Mouse (Mus musculus) lung, postnatal 14 days (tissue): ENCODE measurements around the gene Gigyf1.
A peak's percentile ranks its signal among the peaks of the same experiment; 100 is the strongest.

Experiments
- DNase-seq: peaks from one replicate; pipeline ENCODE4 v3.0.0; 2021

Gigyf1 gene

DNA sequence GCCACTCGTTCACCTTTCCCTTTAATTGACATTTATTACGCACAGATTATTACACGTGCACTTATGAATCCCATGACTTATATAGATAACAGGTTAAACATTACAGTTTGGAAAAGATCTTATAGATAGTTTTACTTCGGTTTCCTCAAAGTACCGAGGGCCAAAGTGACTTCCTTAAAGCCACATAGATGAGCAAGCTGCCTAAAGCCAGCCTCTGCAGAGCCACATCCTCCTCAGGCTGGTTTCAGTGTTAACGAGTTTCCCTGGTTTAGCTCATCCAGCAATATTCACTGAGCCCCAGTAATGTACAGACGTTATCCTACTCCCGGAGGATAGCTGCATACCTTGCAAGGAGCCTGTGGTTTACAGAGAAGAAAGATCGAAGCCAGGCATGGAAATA is 17.0 kb downstream of the Gigyf1 start:
- no peak for DNase-seq

DNA sequence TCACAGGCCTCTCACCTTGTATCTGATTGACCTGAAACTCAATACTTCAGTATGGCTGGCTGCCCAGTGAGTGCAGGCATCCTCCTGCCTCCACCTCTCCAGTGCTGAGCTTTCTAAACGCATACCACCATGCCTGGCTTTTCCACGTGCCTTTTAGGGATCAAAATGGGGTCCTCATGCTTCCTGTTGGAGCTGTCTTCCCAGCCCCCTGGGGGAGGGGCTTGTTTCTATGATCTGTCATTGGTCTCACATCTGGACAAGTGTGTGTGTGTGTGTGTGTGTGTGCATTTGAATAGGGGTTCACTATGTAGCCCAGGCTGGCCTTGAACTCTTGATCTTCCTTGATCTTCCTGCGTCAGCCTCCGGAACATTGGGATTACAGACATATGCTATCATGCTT is 19.1 kb downstream of the Gigyf1 start:
- no peak for DNase-seq

GRCm38 (mm10) chr5:137539291-137539801 is 21.0 kb downstream of the Gigyf1 start:
- no peak for DNase-seq

GRCm38 (mm10) chr5:137540991-137541390 is 22.6 kb downstream of the Gigyf1 start:
- DNase-seq, result no peak

DNA sequence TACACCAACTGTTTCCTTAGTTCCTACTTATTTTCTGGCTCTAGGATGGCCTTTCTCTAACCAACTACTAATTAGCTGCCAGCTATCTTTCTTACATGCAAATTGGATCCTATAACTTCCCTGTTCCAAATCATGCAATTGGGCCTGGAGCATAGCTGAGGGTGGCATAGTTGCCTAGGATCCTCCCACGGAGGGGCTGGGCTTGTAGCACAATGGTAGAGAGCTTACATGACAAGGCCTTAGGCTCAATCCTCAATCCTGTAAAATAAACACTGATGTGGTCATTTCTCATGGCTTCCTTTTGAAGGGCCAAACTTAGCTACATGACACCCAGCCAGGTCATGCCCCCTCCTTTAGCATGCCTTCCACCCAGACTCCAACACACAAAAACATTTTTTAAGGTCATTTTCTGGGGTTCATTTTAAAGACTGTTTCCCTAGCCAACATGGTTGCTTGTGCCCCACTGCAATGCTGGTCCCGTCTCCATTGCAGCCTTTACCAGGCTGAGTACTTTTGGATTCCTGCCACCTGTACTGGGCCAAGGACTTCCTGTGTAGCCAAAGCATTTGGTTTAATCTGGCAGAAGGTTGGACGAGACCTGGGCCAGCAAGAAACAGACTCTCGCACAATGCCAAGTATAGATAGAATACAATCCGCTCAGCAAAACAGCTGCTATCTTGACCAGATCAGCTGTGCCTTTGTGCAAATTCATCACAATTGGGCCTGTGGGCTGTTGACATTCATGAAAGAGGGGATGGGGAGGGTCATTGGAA is 23.6 kb downstream of the Gigyf1 start:
- DNase-seq, result no peak

DNA sequence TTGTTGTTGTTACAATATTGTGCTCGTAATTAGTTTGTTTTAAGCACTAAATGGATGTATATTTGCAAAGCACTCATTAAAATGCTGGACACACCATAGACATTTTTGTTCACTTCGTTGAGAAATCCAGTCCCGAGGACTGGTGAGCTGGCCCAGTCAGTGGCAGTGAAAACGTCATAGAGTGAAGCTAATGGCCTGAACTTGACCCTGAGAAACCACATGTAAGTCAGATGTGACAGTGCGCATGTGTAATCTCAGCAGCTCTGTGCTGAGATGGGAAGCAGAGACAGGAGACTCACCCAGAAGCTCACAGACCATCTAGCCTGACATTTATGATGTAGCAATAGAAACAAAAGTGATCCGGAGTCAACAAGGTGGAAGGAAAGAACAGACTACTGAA is 26.6 kb downstream of the Gigyf1 start:
- no peak for DNase-seq

DNA sequence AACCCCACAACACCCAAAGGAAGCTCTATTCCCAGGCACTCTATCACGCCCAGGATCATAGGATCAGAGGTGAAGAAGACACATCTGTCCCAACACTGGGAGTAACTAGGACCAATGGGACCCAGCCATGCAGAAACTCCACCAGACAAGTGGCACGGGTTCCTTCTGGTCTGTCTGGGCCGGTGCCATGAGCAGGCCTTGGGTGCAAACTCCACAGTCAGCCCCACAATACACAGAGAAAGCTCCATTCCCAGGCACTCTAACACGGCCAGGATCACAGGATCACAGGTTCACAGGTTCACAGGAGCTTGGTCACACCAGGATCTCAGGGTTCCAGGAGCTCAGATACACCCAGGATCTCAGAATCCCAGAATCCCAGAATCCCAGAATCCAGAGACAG is 27.2 kb downstream of the Gigyf1 start:
- DNase-seq, result no peak

GRCm38 (mm10) chr5:137549840-137550239 is 31.5 kb downstream of the Gigyf1 start:
- no peak for DNase-seq

- DNase-seq, result no peak
These were observed 32.8 kb downstream of the Gigyf1 start for GRCm38 (mm10) chr5:137551119-137551518.

DNA sequence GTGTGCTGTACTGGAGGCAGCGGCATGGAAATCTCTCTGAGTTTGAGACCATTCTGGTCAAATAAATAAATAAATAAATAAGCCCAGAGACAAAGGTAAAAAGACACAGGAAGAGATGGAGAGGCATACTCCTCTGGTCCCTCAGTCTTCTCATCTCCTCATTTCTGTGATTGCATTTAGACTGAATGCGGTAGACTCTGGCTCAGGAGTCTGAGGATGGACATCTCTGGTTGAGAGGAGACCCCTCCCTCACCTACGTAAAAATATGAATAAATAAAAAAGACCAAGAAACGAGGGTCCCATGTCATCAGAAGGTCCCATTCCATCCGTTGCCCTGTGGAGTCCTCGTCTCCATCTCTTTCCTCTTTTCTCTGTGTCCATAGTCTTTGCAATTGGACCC is 34.7 kb downstream of the Gigyf1 start:
- no peak for DNase-seq

DNA sequence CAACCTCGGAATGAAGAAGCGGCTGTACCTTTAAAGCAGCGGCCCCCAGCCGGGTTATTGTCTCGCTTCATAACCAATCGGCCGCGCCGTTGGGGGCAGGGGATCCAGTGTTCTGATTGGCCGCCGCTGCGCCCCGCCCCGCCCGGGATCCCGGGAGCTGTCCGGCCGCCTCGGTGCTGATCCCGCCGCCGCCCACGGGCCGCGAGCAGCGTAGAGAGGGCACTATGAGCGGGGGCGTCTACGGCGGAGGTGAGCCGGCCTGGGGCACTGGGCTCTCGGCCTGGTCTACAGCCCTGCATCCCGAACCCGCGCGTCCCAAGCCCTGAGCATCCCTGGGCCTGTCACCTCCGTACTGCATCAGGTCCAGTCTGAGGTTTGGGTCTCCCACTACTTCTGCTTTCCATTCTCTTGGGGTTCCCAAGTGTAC is 35.1 kb downstream of the Gigyf1 start, which contains the start of gene Actl6b:
TSS of gene Actl6b (plus strand) at position 107 of the 427 bp plus-strand sequence.
- DNase-seq, result peak; percentile 71

DNA sequence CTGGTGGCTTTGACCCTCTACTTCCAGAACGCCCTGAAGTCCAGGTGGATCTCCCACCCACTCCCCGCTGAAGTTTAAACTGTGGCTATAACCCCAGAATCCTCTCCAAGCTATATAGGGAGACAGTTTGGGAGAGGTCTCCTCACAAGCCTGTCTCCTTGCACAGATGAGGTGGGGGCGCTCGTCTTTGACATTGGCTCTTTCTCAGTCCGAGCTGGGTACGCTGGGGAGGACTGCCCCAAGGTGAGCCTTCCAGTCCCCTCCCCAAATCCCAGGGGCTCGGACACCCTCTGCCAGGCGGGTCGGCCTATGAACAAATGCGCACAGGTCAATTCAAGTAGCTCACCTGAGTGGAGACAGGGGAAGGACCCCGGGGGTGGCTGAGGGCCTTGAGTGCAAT is 35.5 kb downstream of the Gigyf1 start:
- no peak for DNase-seq

GRCm38 (mm10) chr5:137561556-137561955 is 43.2 kb downstream of the Gigyf1 start:
- no peak for DNase-seq

DNA sequence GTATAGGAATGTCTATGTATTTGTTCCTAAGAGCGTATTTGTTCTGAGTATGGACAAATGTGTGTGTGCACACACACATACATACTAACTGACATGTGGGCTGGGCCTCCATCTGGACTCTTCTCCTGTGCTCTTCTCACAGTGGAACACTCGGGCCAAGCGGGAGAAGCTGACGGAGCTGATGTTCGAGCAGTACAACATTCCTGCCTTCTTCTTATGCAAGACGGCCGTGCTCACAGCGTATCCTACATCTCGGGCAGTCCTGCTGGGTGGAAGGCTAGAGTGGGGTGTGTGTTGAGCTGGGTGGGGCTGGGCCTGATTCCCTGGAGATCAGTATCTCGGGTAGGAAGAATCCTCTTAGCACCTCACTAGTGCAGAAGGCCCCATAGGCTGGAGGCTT is 44.6 kb downstream of the Gigyf1 start:
- DNase-seq, result no peak

GRCm38 (mm10) chr5:137565744-137566143 is 47.4 kb downstream of the Gigyf1 start:
- no peak for DNase-seq

DNA sequence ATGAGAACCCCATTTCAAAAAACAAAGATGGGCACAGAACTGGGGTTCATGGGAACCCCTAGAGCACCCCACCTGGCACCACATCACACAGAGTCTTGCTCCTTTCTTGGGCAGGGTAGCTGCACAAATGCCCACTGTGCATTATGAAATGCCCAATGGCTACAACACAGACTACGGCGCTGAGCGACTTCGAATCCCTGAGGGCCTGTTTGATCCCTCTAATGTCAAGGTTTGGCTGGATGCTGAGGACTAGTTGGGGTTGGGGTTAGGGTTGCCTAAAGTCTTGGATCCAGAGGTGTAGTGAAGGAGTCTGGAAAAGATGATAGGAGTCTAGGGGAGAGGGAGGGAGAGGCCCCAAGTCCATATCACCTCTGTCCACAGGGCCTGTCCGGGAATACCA is 48.1 kb downstream of the Gigyf1 start:
- DNase-seq, result no peak

DNA sequence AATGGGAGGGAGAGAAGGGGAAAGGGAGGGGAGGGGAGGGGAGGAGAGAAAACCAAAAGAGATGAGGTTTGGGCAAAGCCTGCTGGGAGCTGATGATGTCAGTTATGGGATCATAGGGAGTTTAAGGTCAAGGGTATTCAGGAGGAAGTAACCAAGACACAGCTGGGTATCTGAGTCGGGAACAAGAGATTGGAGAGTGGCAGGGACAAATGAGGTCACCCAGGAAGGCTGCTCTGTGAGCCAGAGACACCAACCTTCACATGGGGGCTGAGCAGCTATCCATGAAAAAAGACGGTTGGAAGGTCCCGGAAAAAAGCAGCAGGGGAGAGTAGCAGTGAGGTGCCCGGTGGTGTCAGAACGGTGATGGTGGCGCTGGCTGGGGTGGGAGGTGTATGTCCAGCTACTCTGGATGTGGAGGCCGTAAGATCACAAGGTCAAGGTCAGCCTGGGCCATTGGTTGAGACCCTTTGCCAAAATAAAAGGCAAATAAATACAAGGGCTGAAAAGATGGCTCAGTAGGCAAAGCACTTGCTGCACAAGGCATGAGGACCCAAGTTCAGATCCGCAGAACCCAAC is 50.0 kb downstream of the Gigyf1 start:
- no peak for DNase-seq

- no peak for DNase-seq
These were observed 50.7 kb downstream of the Gigyf1 start for GRCm38 (mm10) chr5:137569031-137569430.

DNA sequence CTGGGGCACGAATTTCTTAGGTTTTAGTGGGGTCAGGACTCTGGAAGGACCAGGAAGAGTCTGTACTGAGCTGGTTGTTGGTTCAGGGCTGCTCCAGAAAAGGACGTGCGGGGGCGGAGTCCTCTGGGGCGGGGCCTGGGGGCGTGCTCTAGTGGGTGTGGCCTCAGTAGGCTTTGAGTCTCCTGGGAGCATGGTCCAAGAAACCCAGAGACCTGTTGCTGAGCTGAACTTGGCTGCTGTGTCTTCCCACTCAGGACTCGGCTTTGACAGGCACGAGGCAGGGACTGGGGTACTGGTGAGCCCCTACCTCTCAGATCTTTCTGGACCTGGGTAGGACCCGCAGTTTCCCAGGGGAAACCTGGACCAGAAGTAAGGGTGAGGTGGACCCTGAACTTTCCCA is 51.3 kb downstream of the Gigyf1 start, which contains the start of gene Tfr2:
TSS of gene Tfr2 (plus strand) at position 176 of the 400 bp plus-strand sequence.
- peak; percentile 60 for DNase-seq

DNA sequence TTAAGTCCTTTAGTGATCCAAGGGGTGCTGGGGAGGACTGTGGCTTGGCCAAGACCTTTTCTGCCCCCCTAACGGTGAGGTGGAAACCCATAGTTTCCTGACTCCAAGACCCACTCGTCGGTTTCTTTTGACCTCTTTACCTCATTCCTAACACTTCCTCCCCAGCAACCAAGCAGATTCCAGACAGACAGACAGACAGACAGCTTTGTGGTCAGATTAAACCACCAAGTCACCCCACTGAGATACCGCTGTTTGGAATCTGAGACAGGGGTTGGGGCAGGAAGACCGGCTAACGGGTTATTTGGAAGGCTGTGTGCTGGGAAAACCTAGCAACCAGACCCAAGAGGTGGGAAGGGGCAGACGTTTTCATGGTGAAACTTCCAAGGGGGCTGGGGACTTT is 51.8 kb downstream of the Gigyf1 start:
- DNase-seq, result no peak

DNA sequence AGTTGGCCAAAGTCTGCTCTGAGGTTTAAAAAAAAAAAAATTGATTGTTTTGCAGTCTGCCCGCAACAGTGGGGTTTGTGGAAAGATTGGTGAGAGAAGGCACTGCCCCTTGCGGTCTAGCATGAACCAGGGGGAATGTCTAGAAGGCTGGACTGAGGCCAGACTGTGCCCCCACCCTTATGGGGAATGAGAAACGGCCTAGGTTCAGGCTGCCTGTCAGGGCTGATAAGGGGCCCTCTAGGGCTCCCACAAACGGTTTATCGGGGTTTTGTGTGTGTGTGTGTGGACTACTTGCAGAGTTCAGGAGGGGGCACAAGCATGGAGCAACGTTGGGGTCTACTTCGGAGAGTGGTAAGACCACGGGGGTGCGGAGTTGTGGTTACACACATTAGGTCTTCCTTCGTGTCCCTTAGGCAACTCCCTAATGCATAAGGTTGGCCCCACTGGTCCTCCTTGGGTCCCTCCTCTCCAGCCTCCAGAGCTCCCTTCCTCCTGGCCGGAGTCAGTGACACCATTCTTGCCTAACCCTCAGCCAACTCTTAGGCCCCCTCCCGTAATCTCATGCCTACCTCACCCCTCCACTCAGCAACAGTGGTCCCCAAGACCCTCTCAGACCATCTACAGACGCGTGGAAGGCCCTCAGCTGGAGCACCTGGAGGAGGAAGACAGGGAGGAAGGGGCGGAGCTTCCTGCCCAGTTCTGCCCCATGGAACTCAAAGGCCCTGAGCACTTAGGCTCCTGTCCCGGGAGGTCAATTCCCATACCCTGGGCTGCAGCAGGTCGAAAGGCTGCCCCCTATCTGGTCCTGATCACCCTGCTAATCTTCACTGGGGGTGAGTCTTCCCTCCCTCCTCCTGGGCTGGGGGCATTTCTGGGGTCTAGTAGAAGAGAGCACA is 52.6 kb downstream of the Gigyf1 start:
- no peak for DNase-seq

GRCm38 (mm10) chr5:137574470-137574901 is 56.1 kb downstream of the Gigyf1 start:
- peak; percentile 39 for DNase-seq
